Mouse (Mus musculus) intestine, embryonic 14.5 days (tissue): ENCODE results near the gene Pde6c. TPM values are rescaled to one million over a fixed set of nuclear protein-coding genes. Genes with fewer than 3 reads are reported as not detected.

Experiments
- ATAC-seq: fragments of 200-750 bp; cut with Nextera tagmentation; replicated peaks from 2 replicates; pipeline ENCODE4 v1.8.0; 2017; ENCODE audit warnings: low read depth, moderate number of reproducible peaks, moderate TSS enrichment, moderate library complexity; ENCODE audit not compliant: low FRiP score, low TSS enrichment
- DNase-seq: peaks from one replicate; pipeline ENCODE4 v3.0.0-alpha.2; 2018; ENCODE audit warnings: low spot score
- H3K27ac ChIP-seq: fragments of 300-500 bp; sonication (generic); 2 replicates; pipeline ENCODE4 v1.5.1; 2014; ENCODE audit warnings: low read depth, mild to moderate bottlenecking, control low read depth
- H3K27me3 ChIP-seq: fragments of 300-500 bp; sonication (generic); replicated peaks from 2 replicates; pipeline ENCODE4 v1.6.1; 2014; ENCODE audit warnings: low read length, control low read depth; ENCODE audit not compliant: control insufficient read depth, insufficient read depth
- H3K36me3 ChIP-seq: fragments of 300-500 bp; sonication (generic); 2 replicates; pipeline ENCODE4 v1.6.1; 2014; ENCODE audit warnings: low read length, control low read depth; ENCODE audit not compliant: control insufficient read depth, insufficient read depth
- H3K4me1 ChIP-seq: fragments of 300-500 bp; sonication (generic); replicated peaks from 2 replicates; pipeline ENCODE4 v1.6.1; 2014; ENCODE audit warnings: low read length, control low read depth, mixed read lengths; ENCODE audit not compliant: control insufficient read depth, insufficient read depth
- H3K4me2 ChIP-seq: fragments of 300-500 bp; sonication (generic); 2 replicates; pipeline ENCODE4 v1.6.1; 2014; ENCODE audit warnings: low read length
- H3K4me3 ChIP-seq: fragments of 300-500 bp; sonication (generic); 2 replicates; pipeline ENCODE4 v1.5.1; 2014; ENCODE audit warnings: low read depth, low read length, control low read depth, mixed read lengths
- H3K9ac ChIP-seq: fragments of 300-500 bp; sonication (generic); 2 replicates; pipeline ENCODE4 v1.6.1; 2014; ENCODE audit warnings: mild to moderate bottlenecking, low read length
- H3K9me3 ChIP-seq: fragments of 300-500 bp; sonication (generic); 2 replicates; pipeline ENCODE4 v1.6.1; 2016; ENCODE audit warnings: low read length, control low read depth; ENCODE audit not compliant: control insufficient read depth
- WGBS: fragments of 180-500 bp; shearing (Covaris S2); extraction: QIAGEN DNeasy Blood & Tissue Kit; methylation state at CpG from one replicate; pipeline ENCODE4 v1.1.7; 2014; 5-methylcytosine and 5-hydroxymethylcytosine counted together
- polyA plus RNA-seq: library from polyadenylated mRNA; unstranded; fragments of >200 nt; fragmentation: Nextera tagmentation; extraction: Ambion mirVana; gene quantifications from 2 replicates; pipeline ENCODE4 v1.2.1, GENCODE M21; 2014

The Pde6c gene
- polyA plus RNA-seq, 1 experiment from 2014 or later = 0.08 TPM

GRCm38 (mm10) chr19:38107871-38108270 is 24.7 kb upstream of the Pde6c start:
- no peaks in the 10 kb centered on the region for H3K4me1 ChIP-seq
- no peaks in the 10 kb centered on the region for H3K9me3 ChIP-seq
- no peaks in the 10 kb centered on the region for H3K36me3 ChIP-seq
- H3K27ac ChIP-seq = no peak overlapping the region
- no peaks in the 10 kb centered on the region for H3K27me3 ChIP-seq
- DNase-seq = no peak
- no peak overlapping the region for H3K4me3 ChIP-seq
- no peak overlapping the region for H3K9ac ChIP-seq
- no peak for ATAC-seq
- WGBS = 82% methylated on average over 4 of the region's 4 CpGs
- no peak overlapping the region for H3K4me2 ChIP-seq

- WGBS = 92% methylated on average over 15 of the region's 15 CpGs
- no peak for ATAC-seq
- Histone ChIP-seq H3K9me3 (no peaks in the 10 kb centered on the region), H3K27me3 (no peaks in the 10 kb centered on the region), H3K4me2 (no peak overlapping the region), H3K4me3 (no peak overlapping the region), H3K9ac (no peak overlapping the region), H3K27ac (no peak overlapping the region), H3K4me1 (no peaks in the 10 kb centered on the region), H3K36me3 (no peaks in the 10 kb centered on the region)
- no peak for DNase-seq
Measured at GRCm38 (mm10) chr19:38109506-38110242, 22.9 kb upstream of the Pde6c start.

- no peak for ATAC-seq
- no peaks in the 10 kb centered on the region for H3K36me3 ChIP-seq
- DNase-seq = no peak
- no peaks in the 10 kb centered on the region for H3K4me1 ChIP-seq
- no peaks in the 10 kb centered on the region for H3K9me3 ChIP-seq
- 76% methylated on average over 8 of the region's 8 CpGs for WGBS
- no peak overlapping the region for H3K9ac ChIP-seq
- H3K4me3 ChIP-seq = no peak overlapping the region
- H3K27ac ChIP-seq = no peak overlapping the region
- H3K27me3 ChIP-seq = no peaks in the 10 kb centered on the region
- no peak overlapping the region for H3K4me2 ChIP-seq
Measured at GRCm38 (mm10) chr19:38111056-38111455, 21.5 kb upstream of the Pde6c start.

GRCm38 (mm10) chr19:38112575-38112974 is 20.0 kb upstream of the Pde6c start:
- no peak overlapping the region for H3K4me2 ChIP-seq
- no peak overlapping the region for H3K4me3 ChIP-seq
- no peaks in the 10 kb centered on the region for H3K27me3 ChIP-seq
- no peaks in the 10 kb centered on the region for H3K36me3 ChIP-seq
- ATAC-seq (no peak), DNase-seq (no peak)
- no peak overlapping the region for H3K9ac ChIP-seq
- no peaks in the 10 kb centered on the region for H3K4me1 ChIP-seq
- no peak overlapping the region for H3K27ac ChIP-seq
- 37% methylated on average over 4 of the region's 4 CpGs for WGBS
- no peaks in the 10 kb centered on the region for H3K9me3 ChIP-seq

- Histone ChIP-seq H3K9ac (no peak overlapping the region), H3K9me3 (no peaks in the 10 kb centered on the region), H3K27ac (no peak overlapping the region), H3K36me3 (no peaks in the 10 kb centered on the region), H3K27me3 (no peaks in the 10 kb centered on the region), H3K4me1 (no peaks in the 10 kb centered on the region), H3K4me2 (no peak overlapping the region), H3K4me3 (no peak overlapping the region)
- no peak for ATAC-seq
- 92% methylated on average over 7 of the region's 7 CpGs for WGBS
- no peak for DNase-seq
Measured at GRCm38 (mm10) chr19:38114834-38115491, 17.6 kb upstream of the Pde6c start.

- Histone ChIP-seq H3K4me3 (no peak overlapping the region), H3K9me3 (no peaks in the 10 kb centered on the region), H3K27ac (no peak overlapping the region), H3K9ac (no peak overlapping the region), H3K27me3 (peaks cover 7% of the 10 kb centered on the region), H3K4me1 (no peaks in the 10 kb centered on the region), H3K4me2 (no peak overlapping the region), H3K36me3 (no peaks in the 10 kb centered on the region)
- WGBS = 79% methylated on average over 5 of the region's 5 CpGs
- ATAC-seq (no peak), DNase-seq (no peak)
Measured at GRCm38 (mm10) chr19:38120123-38120760, 12.3 kb upstream of the Pde6c start.

- Histone ChIP-seq H3K36me3 (no peaks in the 10 kb centered on the region), H3K4me3 (peak overlapping the region; percentile 46), H3K9ac (peak overlapping the region; percentile 27), H3K4me1 (no peaks in the 10 kb centered on the region), H3K4me2 (peak overlapping the region; percentile 66), H3K27ac (no peak overlapping the region), H3K9me3 (no peaks in the 10 kb centered on the region), H3K27me3 (peaks cover 7% of the 10 kb centered on the region)
- ATAC-seq (peak; percentile 8; the same call in 1 of the 2 replicates), DNase-seq (no peak)
- WGBS = 20% methylated on average over 9 of the region's 9 CpGs
Measured at GRCm38 (mm10) chr19:38123921-38124320, 8.7 kb upstream of the Pde6c start.

GRCm38 (mm10) chr19:38124401-38125218 is 8.0 kb upstream of the Pde6c start:
- ATAC-seq = peak; percentile 86
- H3K36me3 ChIP-seq = no peaks in the 10 kb centered on the region
- H3K4me2 ChIP-seq = peak overlapping the region; percentile 66
- H3K9ac ChIP-seq = peak overlapping the region; percentile 27
- WGBS = 1% methylated on average over 59 of the region's 77 CpGs
- peak overlapping the region; percentile 1; the same call in 1 of the 2 replicates for H3K27ac ChIP-seq
- peak; percentile 82 for DNase-seq
- H3K4me1 ChIP-seq = no peaks in the 10 kb centered on the region
- peak overlapping the region; percentile 46 for H3K4me3 ChIP-seq
- peaks cover 7% of the 10 kb centered on the region for H3K27me3 ChIP-seq
- H3K9me3 ChIP-seq = no peaks in the 10 kb centered on the region
